Mouse (Mus musculus) CD4-positive, CD25-positive, alpha-beta regulatory T cell, adult 2 months (primary cell): ENCODE data around the gene Ldlrad3.
A peak's percentile ranks its signal among the peaks of the same experiment; 100 is the strongest.

Source experiments
- DNase-seq: peaks from one replicate; pipeline ENCODE4 v3.0.0-alpha.2; 2012; ENCODE audit warnings: low read depth, low spot score

The Ldlrad3 gene

GRCm38 (mm10) chr2:102076237-102076636, 109.9 kb downstream of the Ldlrad3 start:
- DNase-seq, result no peak

GRCm38 (mm10) chr2:102073266-102074037, 112.7 kb downstream of the Ldlrad3 start:
- DNase-seq, result no peak

GRCm38 (mm10) chr2:102072859-102073258, 113.3 kb downstream of the Ldlrad3 start:
- DNase-seq, result no peak

GRCm38 (mm10) chr2:102071022-102071717, 115.0 kb downstream of the Ldlrad3 start:
- no peak for DNase-seq

GRCm38 (mm10) chr2:102064826-102065441, 121.3 kb downstream of the Ldlrad3 start:
- no peak for DNase-seq

- DNase-seq, result no peak
Observed at GRCm38 (mm10) chr2:102063906-102064505, 122.2 kb downstream of the Ldlrad3 start.

GRCm38 (mm10) chr2:102062861-102063468, 123.2 kb downstream of the Ldlrad3 start:
- no peak for DNase-seq

- DNase-seq, result no peak
Observed at GRCm38 (mm10) chr2:102061921-102062320, 124.3 kb downstream of the Ldlrad3 start.

GRCm38 (mm10) chr2:102057746-102058145, 128.4 kb downstream of the Ldlrad3 start:
- DNase-seq, result no peak

- peak; percentile 31 for DNase-seq
Observed at GRCm38 (mm10) chr2:102057029-102057685, 129.0 kb downstream of the Ldlrad3 start.

GRCm38 (mm10) chr2:102056144-102056543, 130.0 kb downstream of the Ldlrad3 start:
- no peak for DNase-seq

- DNase-seq, result no peak
Observed at GRCm38 (mm10) chr2:102052951-102053660, 133.1 kb downstream of the Ldlrad3 start.

GRCm38 (mm10) chr2:102052353-102052752, 133.8 kb downstream of the Ldlrad3 start:
- no peak for DNase-seq

GRCm38 (mm10) chr2:102049866-102050550, 136.2 kb downstream of the Ldlrad3 start:
- peak; percentile 51 for DNase-seq

- DNase-seq, result no peak
Observed at GRCm38 (mm10) chr2:102048296-102049175, 137.6 kb downstream of the Ldlrad3 start.

GRCm38 (mm10) chr2:102046481-102046880, 139.7 kb downstream of the Ldlrad3 start:
- DNase-seq, result no peak

- no peak for DNase-seq
Observed at GRCm38 (mm10) chr2:102040456-102040855, 145.7 kb downstream of the Ldlrad3 start.

- DNase-seq, result peak; percentile 27
Observed at GRCm38 (mm10) chr2:102040011-102040410, 146.2 kb downstream of the Ldlrad3 start.
